Mouse (Mus musculus): ENCODE measurements around the gene Casp9.

Casp9 gene

DNA sequence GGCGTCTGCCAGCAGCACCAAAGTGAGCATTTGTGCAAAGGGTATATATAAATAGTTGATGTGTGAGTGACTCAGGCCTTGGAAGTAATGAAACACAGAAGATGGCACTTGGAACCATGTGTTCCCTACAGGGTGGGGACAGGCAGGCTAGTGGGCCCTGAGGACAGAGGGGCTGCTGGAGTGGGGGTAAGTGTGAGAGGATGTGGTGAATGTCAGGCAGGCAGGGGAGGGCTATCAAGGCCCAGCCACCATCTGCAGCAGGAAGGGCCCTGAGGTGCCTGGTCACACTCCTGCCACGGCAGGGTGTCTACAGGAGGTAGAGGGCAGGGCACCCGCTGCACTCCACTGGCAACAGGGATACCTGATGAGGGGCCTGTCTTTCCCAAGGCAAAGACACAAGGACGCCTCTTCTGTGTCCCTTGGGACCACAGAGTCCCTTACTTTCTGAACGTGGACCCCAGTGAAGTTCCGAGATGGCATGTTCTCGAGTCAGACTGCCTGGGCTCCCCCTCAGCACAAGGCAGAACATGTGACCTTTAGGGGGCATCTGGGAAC, 70.4 kb downstream of the Casp9 start:
- DNase-seq (ENCODE audit: low spot score in 2 of 2) = no peak

DNA sequence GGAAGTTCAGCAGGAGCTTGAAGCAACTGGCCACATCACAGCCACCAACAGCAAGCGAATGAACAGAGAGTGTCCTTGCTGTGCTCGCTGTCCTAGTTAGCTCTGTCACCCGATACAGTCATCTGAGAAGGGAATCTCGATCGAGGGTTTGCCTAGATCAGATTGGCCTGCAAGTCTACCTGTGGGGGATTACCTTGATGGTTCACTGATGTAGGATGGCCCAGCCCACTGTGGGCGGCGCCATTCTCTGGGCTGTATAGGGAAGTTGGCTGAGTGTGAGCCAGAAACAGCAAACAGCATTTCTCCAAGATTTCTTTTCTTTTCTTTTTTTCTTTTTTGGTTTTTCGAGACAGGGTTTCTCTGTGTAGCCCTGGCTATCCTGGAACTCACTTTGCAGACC, 71.1 kb downstream of the Casp9 start:
- no peak for DNase-seq (ENCODE audit: low spot score in 2 of 2)

DNA sequence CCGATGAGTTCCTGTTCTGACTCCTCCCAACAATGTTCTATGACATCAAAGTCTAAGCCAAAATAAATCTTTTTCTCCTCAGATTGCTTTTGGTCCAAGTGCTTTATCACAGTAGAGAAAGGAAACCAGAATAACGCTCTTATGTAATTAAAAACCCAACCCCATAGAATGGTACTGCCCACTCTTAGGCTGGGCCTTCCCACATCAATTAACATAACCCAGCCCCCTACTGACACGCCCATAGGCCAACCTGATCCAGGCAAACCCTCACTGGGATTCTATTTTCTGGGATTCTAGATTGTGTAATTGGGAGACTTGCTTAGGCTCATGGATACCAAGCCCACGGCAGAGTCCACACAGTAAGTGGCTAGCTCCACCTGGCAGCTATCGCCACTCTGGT, 71.6 kb downstream of the Casp9 start:
- peak in 1 of 2 experiments; percentile 12 for DNase-seq (ENCODE audit: low spot score in 2 of 2)

Data from left cerebral cortex, adult 9 months (tissue).